Mouse (Mus musculus) midbrain, embryonic 11.5 days (tissue): ENCODE measurements around the gene Pmpca. TPM values are rescaled to one million over a fixed set of nuclear protein-coding genes. Genes with fewer than 3 reads are reported as not detected.

Source experiments
- ATAC-seq: fragments of 200-750 bp; cut with Nextera tagmentation; 2 replicates; pipeline ENCODE4 v1.8.0; 2017; ENCODE audit warnings: moderate TSS enrichment, moderate library complexity; ENCODE audit not compliant: low FRiP score
- DNase-seq: peaks from one replicate; pipeline ENCODE4 v3.0.0; 2015; ENCODE audit warnings: low spot score; ENCODE audit errors: missing footprints
- H3K27ac ChIP-seq: fragments of 300-500 bp; sonication (generic); 2 replicates; pipeline ENCODE4 v1.5.1; 2014; ENCODE audit warnings: low read depth, low read length
- H3K27me3 ChIP-seq: fragments of 300-500 bp; sonication (generic); 2 replicates; pipeline ENCODE4 v1.6.1; 2014; ENCODE audit warnings: mild to moderate bottlenecking, low read length, moderate library complexity, mixed read lengths; ENCODE audit not compliant: control insufficient read depth, insufficient read depth
- H3K36me3 ChIP-seq: fragments of 300-500 bp; sonication (generic); 2 replicates; pipeline ENCODE4 v1.6.1; 2014; ENCODE audit warnings: mild to moderate bottlenecking, low read length, moderate library complexity, mixed read lengths; ENCODE audit not compliant: control insufficient read depth, insufficient read depth
- H3K4me1 ChIP-seq: fragments of 300-500 bp; sonication (generic); 2 replicates; pipeline ENCODE4 v1.6.1; 2014; ENCODE audit warnings: low read length; ENCODE audit not compliant: control insufficient read depth, insufficient read depth
- H3K4me2 ChIP-seq: fragments of 300-500 bp; sonication (generic); 2 replicates; pipeline ENCODE4 v1.6.1; 2014; ENCODE audit warnings: mild to moderate bottlenecking, moderate library complexity
- H3K4me3 ChIP-seq: fragments of 300-500 bp; sonication (generic); 2 replicates; pipeline ENCODE4 v1.5.1; 2014; ENCODE audit warnings: low read depth, low read length
- H3K9ac ChIP-seq: fragments of 300-500 bp; sonication (generic); 2 replicates; pipeline ENCODE4 v1.6.1; 2014; ENCODE audit warnings: low read length
- H3K9me3 ChIP-seq: fragments of 300-500 bp; sonication (generic); 2 replicates; pipeline ENCODE4 v1.6.1; 2016; ENCODE audit warnings: low read length; ENCODE audit not compliant: control insufficient read depth
- WGBS: fragments of 180-500 bp; shearing (Covaris S2); extraction: QIAGEN DNeasy Blood & Tissue Kit; methylation state at CpG from one replicate; pipeline ENCODE4 v1.1.7; 2014; 5-methylcytosine and 5-hydroxymethylcytosine counted together
- polyA plus RNA-seq: library from polyadenylated mRNA; unstranded; fragments of >200 nt; fragmentation: Nextera tagmentation; extraction: Ambion mirVana; gene quantifications from 2 replicates; pipeline ENCODE4 v1.2.1, GENCODE M21; 2014

Pmpca gene
- polyA plus RNA-seq, 1 experiment from 2014 or later = 110 TPM

DNA sequence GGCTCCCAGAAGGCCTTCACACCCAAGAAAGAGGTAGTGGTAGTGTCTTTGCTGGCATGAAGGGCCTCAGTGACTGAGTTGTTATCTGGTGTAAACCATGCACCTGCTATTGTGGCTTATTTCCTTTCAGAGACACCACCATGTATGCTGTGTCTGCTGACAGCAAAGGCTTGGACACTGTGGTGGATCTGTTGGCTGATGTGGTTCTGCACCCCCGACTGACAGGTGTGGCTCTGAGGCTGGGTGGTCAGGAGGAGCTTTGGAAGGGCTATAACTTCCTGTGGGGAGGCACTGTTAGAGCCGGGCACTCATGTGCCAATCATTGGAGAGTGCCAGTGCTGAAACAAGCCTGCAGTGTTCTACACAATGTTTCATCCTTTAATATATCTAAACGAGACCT lies 1.8 kb downstream of the Pmpca start:
- WGBS = 93% methylated on average over 3 of the region's 3 CpGs
- Histone ChIP-seq H3K27ac (no peak overlapping the region), H3K9ac (no peak overlapping the region), H3K9me3 (no peaks in the 10 kb centered on the region), H3K4me3 (no peak overlapping the region), H3K27me3 (no peaks in the 10 kb centered on the region), H3K4me2 (no peak overlapping the region), H3K4me1 (peaks cover 15% of the 10 kb centered on the region), H3K36me3 (peaks cover 57% of the 10 kb centered on the region)
- DNase-seq (no peak), ATAC-seq (no peak)

DNA sequence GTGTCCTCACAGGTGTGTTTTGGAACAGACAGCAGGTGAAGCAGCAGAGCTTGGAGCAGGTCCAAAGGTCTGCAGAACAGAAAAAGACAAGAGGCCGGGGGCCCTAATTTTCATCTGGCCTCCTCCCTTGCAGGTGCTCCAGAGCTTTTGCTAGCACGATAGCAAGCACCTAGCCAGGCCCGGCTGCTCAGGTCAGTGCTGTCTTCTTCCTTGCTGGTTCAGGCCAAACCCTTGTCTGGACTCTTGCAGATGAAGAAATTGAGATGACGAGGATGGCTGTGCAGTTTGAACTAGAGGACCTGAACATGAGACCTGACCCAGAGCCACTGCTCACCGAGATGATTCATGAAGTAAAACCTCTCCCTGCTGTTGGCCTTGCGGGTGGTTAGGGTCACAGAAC lies 2.5 kb downstream of the Pmpca start:
- H3K9ac ChIP-seq = no peak overlapping the region
- peaks cover 59% of the 10 kb centered on the region for H3K36me3 ChIP-seq
- peaks cover 15% of the 10 kb centered on the region for H3K4me1 ChIP-seq
- H3K4me2 ChIP-seq = no peak overlapping the region
- WGBS = 92% methylated on average over 6 of the region's 6 CpGs
- H3K27ac ChIP-seq = no peak overlapping the region
- DNase-seq (no peak), ATAC-seq (no peak)
- H3K27me3 ChIP-seq = no peaks in the 10 kb centered on the region
- no peak overlapping the region for H3K4me3 ChIP-seq
- no peaks in the 10 kb centered on the region for H3K9me3 ChIP-seq

DNA sequence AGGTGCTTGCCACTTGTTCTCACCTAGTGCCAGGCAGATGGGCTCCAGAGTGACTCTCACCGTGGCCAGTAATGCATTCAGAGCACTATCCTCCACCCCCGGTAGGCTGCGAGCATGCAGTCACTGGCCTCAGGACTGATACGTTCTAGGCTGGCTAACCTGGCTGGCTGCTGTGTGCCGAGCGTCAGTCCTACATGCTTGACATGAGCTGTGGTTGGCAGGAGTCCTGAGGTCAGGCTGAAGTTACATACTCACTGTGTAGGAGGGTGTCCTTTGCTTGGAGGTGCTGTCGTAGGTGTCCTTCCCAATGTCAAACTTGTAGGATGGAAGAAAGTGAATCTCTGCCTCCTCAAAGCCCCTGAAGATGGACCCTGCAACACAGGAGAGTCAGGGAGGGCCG lies 9.8 kb downstream of the Pmpca start:
- ATAC-seq = no peak

DNA sequence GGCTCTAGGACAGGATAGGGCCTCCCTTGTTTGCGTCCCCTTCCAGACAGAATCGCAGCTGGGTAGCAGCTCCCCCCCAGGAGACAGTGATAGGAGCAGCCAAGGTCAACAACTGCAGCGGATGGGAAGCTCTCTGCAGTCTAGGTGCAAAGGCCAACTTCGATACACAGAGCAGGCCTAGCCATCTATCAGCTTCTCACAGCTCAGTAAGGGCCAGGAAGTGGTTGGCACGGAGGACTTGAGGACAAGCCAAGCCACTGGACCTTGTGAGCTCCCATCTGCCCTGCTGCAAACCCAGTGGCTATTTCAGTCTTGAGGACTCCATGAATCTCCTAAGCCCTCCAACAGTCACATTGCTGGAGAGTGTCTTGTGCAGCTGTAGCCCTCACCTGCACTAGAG lies 10.5 kb downstream of the Pmpca start:
- Histone ChIP-seq H3K9me3 (no peaks in the 10 kb centered on the region), H3K27me3 (no peaks in the 10 kb centered on the region), H3K4me3 (no peak overlapping the region), H3K9ac (no peak overlapping the region), H3K27ac (no peak overlapping the region), H3K4me2 (no peak overlapping the region), H3K4me1 (no peaks in the 10 kb centered on the region), H3K36me3 (peaks cover 42% of the 10 kb centered on the region)
- WGBS = 91% methylated on average over 5 of the region's 5 CpGs
- DNase-seq (no peak), ATAC-seq (no peak)

More for the DNA sequence above, 9.8 kb downstream of the Pmpca start:
- Histone ChIP-seq H3K27me3 (no peaks in the 10 kb centered on the region), H3K9me3 (no peaks in the 10 kb centered on the region), H3K4me3 (no peak overlapping the region), H3K4me2 (no peak overlapping the region), H3K4me1 (no peaks in the 10 kb centered on the region), H3K27ac (no peak overlapping the region), H3K9ac (no peak overlapping the region), H3K36me3 (peaks cover 46% of the 10 kb centered on the region)
- no peak for DNase-seq
- WGBS = 92% methylated on average over 8 of the region's 8 CpGs

DNA sequence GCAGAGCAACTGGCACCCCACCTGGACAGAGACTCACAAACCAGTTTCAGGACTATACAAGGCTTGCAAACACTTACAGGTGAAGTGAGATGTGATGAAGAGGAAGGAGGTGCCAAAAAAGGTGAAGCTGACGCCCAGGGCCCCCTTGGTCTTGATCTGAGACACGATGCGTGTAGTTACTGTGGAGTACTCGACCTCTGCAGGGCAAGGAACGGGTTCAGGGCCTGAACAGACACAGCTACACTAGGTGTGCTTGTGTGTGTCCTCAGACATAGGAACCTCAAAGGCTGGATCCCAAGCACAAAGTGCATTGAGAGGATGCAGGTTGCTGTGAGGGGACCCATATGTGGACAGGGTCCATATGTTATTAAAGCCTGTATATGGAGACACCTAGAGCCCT lies 11.2 kb downstream of the Pmpca start:
- Histone ChIP-seq H3K27ac (no peak overlapping the region), H3K4me2 (no peak overlapping the region), H3K27me3 (no peaks in the 10 kb centered on the region), H3K36me3 (peaks cover 35% of the 10 kb centered on the region), H3K9me3 (no peaks in the 10 kb centered on the region), H3K4me3 (no peak overlapping the region), H3K4me1 (no peaks in the 10 kb centered on the region), H3K9ac (no peak overlapping the region)
- 91% methylated on average over 5 of the region's 5 CpGs for WGBS
- DNase-seq = peak; percentile 68
- no peak for ATAC-seq

DNA sequence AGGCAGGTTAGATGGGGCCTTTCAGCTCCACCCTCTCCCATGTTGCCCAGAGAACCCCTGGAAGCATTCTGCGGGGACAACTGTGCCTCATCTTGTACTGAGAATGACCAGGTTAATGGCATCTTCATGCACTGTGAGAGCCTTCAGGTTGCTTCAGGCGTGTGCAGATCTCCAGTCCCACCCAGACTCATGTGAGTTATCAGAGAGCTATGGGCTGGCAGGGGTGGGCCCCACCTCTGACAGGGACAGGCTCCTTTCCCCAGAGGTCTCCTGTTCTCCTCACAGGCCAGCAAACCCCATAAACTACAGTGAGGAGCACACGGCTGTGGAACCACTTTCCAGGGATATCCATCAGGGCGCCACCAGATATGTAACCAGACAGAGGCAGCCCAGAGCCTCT lies 11.9 kb downstream of the Pmpca start:
- no peak overlapping the region for H3K9ac ChIP-seq
- WGBS = 89% methylated on average over 4 of the region's 4 CpGs
- H3K4me2 ChIP-seq = no peak overlapping the region
- no peaks in the 10 kb centered on the region for H3K9me3 ChIP-seq
- H3K4me1 ChIP-seq = peaks cover 5% of the 10 kb centered on the region
- no peak for ATAC-seq
- no peak overlapping the region for H3K4me3 ChIP-seq
- peaks cover 29% of the 10 kb centered on the region for H3K36me3 ChIP-seq
- H3K27ac ChIP-seq = no peak overlapping the region
- DNase-seq = no peak
- H3K27me3 ChIP-seq = no peaks in the 10 kb centered on the region

DNA sequence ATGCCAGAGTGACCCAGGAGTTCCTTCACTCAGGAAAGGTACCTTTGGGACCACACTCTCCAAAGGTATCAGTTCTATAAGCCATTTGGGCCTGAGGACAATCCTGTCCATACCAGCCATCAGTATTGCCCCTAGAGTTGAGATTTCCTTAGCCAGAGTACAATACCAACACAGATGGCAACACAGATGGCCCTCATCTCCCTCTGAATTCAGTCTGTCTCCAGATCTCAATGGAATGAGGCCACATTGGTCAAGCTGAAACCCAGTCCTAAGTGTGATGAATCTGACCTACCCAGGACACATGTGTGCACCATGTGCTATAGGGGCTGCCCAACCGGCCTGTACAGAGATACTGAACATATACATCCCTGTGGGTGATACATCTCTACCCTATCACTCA lies 13.1 kb downstream of the Pmpca start:
- H3K36me3 ChIP-seq = peaks cover 22% of the 10 kb centered on the region
- no peaks in the 10 kb centered on the region for H3K9me3 ChIP-seq
- H3K4me2 ChIP-seq = no peak overlapping the region
- no peak overlapping the region for H3K4me3 ChIP-seq
- H3K27ac ChIP-seq = no peak overlapping the region
- H3K27me3 ChIP-seq = no peaks in the 10 kb centered on the region
- no peak for ATAC-seq
- DNase-seq = no peak
- 100% methylated on average over 1 of the region's 1 CpGs for WGBS
- peaks cover 13% of the 10 kb centered on the region for H3K4me1 ChIP-seq
- no peak overlapping the region for H3K9ac ChIP-seq

DNA sequence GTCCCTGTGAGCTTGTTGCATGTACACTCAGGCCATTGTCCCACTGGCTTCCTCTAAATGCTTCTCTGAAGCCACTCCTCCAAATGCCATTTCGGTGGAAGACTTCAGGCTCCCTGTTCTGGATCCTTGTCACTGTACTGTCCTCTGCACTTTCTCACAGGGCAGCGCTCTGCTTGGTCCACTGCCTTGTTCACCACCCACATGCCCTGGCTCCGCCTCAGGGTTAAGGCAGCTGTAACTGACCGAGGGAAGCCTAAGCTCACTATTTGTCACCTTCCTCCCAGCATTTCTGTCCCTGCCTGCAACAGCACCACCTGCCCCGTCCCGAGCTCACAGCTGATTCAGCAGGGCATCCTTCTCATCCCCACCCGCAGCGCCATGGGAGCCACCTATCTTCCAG lies 14.2 kb downstream of the Pmpca start:
- peaks cover 17% of the 10 kb centered on the region for H3K36me3 ChIP-seq
- DNase-seq (no peak), ATAC-seq (no peak)
- H3K27me3 ChIP-seq = no peaks in the 10 kb centered on the region
- no peaks in the 10 kb centered on the region for H3K9me3 ChIP-seq
- H3K9ac ChIP-seq = no peak overlapping the region
- peaks cover 21% of the 10 kb centered on the region for H3K4me1 ChIP-seq
- no peak overlapping the region for H3K4me3 ChIP-seq
- no peak overlapping the region for H3K4me2 ChIP-seq
- WGBS = 85% methylated on average over 8 of the region's 8 CpGs
- no peak overlapping the region for H3K27ac ChIP-seq

DNA sequence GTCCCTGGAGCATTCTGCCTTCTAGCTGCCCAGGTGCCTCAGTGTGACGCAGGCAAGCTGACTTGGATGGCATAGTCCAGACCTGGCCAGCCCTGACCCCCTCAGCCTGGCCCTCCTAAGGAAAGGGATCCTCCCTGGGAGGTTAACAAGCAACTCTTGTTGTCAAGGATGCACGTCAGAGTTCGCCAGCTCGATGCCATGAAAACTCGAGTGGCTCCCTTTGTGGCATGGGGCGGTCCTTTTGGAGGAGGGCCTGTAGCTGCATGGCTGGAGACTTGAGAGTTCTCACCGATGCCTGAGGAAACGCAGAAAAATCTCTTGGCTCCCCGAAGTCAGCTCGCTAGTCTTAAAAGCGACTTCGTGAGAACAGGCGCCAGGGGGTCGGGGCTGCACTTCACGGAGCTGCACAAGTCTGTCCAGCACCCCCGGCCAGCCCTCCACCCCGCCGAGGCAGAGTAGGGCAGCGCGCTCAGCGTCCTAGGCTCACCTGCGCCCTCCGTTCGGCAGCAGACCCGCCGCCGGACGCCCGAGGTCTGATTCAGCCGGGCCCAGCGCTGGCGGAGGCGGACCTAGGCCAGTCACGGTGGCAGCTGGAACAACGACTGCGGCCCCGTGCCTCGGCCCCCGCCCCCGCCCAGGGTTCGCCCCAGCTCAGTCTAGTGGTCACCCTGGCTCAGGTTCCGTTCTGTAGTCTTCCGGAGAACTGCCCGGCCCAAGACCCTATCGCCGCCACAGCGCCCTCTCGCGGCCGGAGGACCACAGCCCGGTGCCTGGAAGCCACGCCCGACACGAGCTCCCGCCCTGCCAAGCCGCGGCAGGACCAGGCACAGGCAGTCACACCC lies 19.6 kb downstream of the Pmpca start, which contains the start of gene Inpp5e:
Inpp5e (minus strand) TSS at position 689 of the 842 bp plus-strand sequence.
- H3K36me3 ChIP-seq = peaks cover 6% of the 10 kb centered on the region; the same call in 1 of the 2 replicates
- 1% methylated on average over 57 of the region's 57 CpGs for WGBS

More for the DNA sequence above, 19.6 kb downstream of the Pmpca start, which contains the start of gene Inpp5e:
- Histone ChIP-seq H3K4me3 (peak within 1 kb of the TSS; percentile 92), H3K4me2 (peak within 1 kb of the TSS; percentile 92), H3K27ac (peak within 1 kb of the TSS; percentile 44; the same call in 1 of the 2 replicates), H3K27me3 (no peaks in the 10 kb centered on the region), H3K9me3 (no peaks in the 10 kb centered on the region), H3K4me1 (peaks cover 22% of the 10 kb centered on the region), H3K9ac (peak within 1 kb of the TSS; percentile 95)
- ATAC-seq (peak; percentile 95), DNase-seq (peak; percentile 100)
